Mouse (Mus musculus) hindbrain, embryonic 12.5 days (tissue): ENCODE measurements around the gene Ecsit. TPM values are rescaled to one million over a fixed set of nuclear protein-coding genes. Genes with fewer than 3 reads are reported as not detected.

ENCODE experiments used
- ATAC-seq: fragments of 200-750 bp; cut with Nextera tagmentation; 2 replicates; pipeline ENCODE4 v1.8.0; 2017; ENCODE audit warnings: moderate TSS enrichment; ENCODE audit not compliant: low FRiP score
- H3K27ac ChIP-seq: fragments of 300-500 bp; sonication (generic); 2 replicates; pipeline ENCODE4 v1.5.1; 2016; ENCODE audit warnings: mild to moderate bottlenecking
- H3K27me3 ChIP-seq: fragments of 300-500 bp; sonication (generic); 2 replicates; pipeline ENCODE4 v1.6.1; 2016; ENCODE audit warnings: mild to moderate bottlenecking
- H3K36me3 ChIP-seq: fragments of 300-500 bp; sonication (generic); 2 replicates; pipeline ENCODE4 v1.6.1; 2016; ENCODE audit warnings: mild to moderate bottlenecking
- H3K4me1 ChIP-seq: fragments of 300-500 bp; sonication (generic); 2 replicates; pipeline ENCODE4 v1.6.1; 2016
- H3K4me2 ChIP-seq: fragments of 300-500 bp; sonication (generic); replicated peaks from 2 replicates; pipeline ENCODE4 v1.6.1; 2016; ENCODE audit warnings: mild to moderate bottlenecking
- H3K4me3 ChIP-seq: fragments of 300-500 bp; sonication (generic); 2 replicates; pipeline ENCODE4 v1.5.1; 2016; ENCODE audit warnings: mild to moderate bottlenecking
- H3K9ac ChIP-seq: fragments of 300-500 bp; sonication (generic); 2 replicates; pipeline ENCODE4 v1.6.1; 2016; ENCODE audit warnings: mild to moderate bottlenecking, moderate library complexity
- H3K9me3 ChIP-seq: fragments of 300-500 bp; sonication (generic); replicated peaks from 2 replicates; pipeline ENCODE4 v1.6.1; 2016; ENCODE audit warnings: mild to moderate bottlenecking
- WGBS: fragments of 180-500 bp; shearing (Covaris S2); methylation state at CpG from one replicate; pipeline ENCODE4 v1.1.7; 2016; 5-methylcytosine and 5-hydroxymethylcytosine counted together
- polyA plus RNA-seq: library from polyadenylated mRNA; unstranded; fragments of >200 nt; fragmentation: Nextera tagmentation; extraction: Ambion mirVana; gene quantifications from 2 replicates; pipeline ENCODE4 v1.2.1, GENCODE M21; 2016

Ecsit gene
- polyA plus RNA-seq, 1 experiment from 2014 or later = 40.0 TPM

GRCm38 (mm10) chr9:22116740-22117426, 31.6 kb upstream of the Ecsit start, which contains the start of gene Elof1:
Gene Elof1, minus strand, starts transcription at chr9:22117172.
- no peaks in the 10 kb centered on the region for H3K9me3 ChIP-seq
- under 1% methylated on average over 52 of the region's 52 CpGs for WGBS
- peak within 1 kb of the TSS; percentile 84 for H3K4me2 ChIP-seq
- peaks cover 21% of the 10 kb centered on the region for H3K4me1 ChIP-seq
- H3K9ac ChIP-seq = peak within 1 kb of the TSS; percentile 88
- peak within 1 kb of the TSS; percentile 87 for H3K4me3 ChIP-seq
- peak within 1 kb of the TSS; percentile 70; the same call in 1 of the 2 replicates for H3K27ac ChIP-seq
- no peaks in the 10 kb centered on the region for H3K27me3 ChIP-seq
- ATAC-seq = peak; percentile 96
- H3K36me3 ChIP-seq = peaks cover 23% of the 10 kb centered on the region

- H3K9ac ChIP-seq = peak overlapping the region; percentile 88
- H3K4me1 ChIP-seq = peaks cover 21% of the 10 kb centered on the region
- H3K27me3 ChIP-seq = no peaks in the 10 kb centered on the region
- 21% methylated on average over 15 of the region's 15 CpGs for WGBS
- peaks cover 31% of the 10 kb centered on the region for H3K36me3 ChIP-seq
- H3K9me3 ChIP-seq = no peaks in the 10 kb centered on the region
- H3K4me3 ChIP-seq = peak overlapping the region; percentile 87
- H3K4me2 ChIP-seq = peak overlapping the region; percentile 84
- no peak for ATAC-seq
- H3K27ac ChIP-seq = peak overlapping the region; percentile 70; the same call in 1 of the 2 replicates
These were observed 30.8 kb upstream of the Ecsit start for GRCm38 (mm10) chr9:22116086-22116485.

DNA sequence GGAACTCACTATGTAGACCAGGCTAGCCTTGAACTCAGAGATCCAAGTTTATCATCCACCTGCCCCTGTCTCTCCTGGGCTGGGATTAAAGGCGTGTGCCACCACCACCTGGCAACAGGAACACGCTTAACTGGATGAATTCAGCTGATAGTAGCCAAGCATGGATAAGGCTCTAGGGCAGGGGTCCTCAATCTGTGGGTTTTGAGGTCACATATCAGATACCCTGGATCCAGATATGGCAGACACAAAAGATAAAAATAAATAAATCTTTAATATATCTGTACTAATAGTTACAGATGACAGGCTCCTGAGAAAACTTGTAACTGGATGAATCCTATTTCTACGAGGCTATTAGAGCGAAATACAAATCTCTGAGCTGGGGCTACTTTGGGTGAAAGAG, 30.4 kb upstream of the Ecsit start:
- H3K9me3 ChIP-seq = no peaks in the 10 kb centered on the region
- H3K4me3 ChIP-seq = peak overlapping the region; percentile 87
- no peaks in the 10 kb centered on the region for H3K27me3 ChIP-seq
- peaks cover 21% of the 10 kb centered on the region for H3K4me1 ChIP-seq
- peak overlapping the region; percentile 84 for H3K4me2 ChIP-seq
- H3K27ac ChIP-seq = no peak overlapping the region
- ATAC-seq = no peak
- 88% methylated on average over 4 of the region's 4 CpGs for WGBS
- H3K36me3 ChIP-seq = peaks cover 35% of the 10 kb centered on the region
- peak overlapping the region; percentile 88 for H3K9ac ChIP-seq

DNA sequence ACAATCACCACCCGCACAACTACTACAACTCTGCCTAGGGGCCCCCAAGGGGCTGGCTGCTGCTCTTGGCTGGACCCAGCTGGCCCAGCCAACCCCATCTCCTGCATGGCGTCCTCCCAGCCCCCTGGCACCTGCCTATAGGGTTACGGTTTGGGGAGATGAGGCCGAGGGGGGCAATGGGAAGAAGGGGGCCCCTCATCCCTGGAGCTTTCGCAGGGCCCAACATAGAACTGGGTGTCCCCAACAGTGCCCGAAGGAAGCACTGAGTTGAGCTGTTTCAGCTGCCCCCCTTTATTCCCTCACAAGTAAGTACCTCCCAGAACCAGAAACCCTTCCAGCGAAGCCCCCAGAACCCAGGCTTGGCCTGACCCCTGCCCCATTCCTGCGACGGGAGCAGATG, 23.0 kb upstream of the Ecsit start:
- H3K27ac ChIP-seq = no peak overlapping the region
- WGBS = 94% methylated on average over 9 of the region's 9 CpGs
- no peaks in the 10 kb centered on the region for H3K4me1 ChIP-seq
- no peak overlapping the region for H3K4me3 ChIP-seq
- H3K4me2 ChIP-seq = no peak overlapping the region
- H3K9ac ChIP-seq = no peak overlapping the region
- H3K9me3 ChIP-seq = no peaks in the 10 kb centered on the region
- no peaks in the 10 kb centered on the region for H3K27me3 ChIP-seq
- no peak; the same call in 1 of the 2 replicates for ATAC-seq
- peaks cover 39% of the 10 kb centered on the region for H3K36me3 ChIP-seq

- Histone ChIP-seq H3K4me3 (no peak overlapping the region), H3K9me3 (no peaks in the 10 kb centered on the region), H3K4me1 (peaks cover 6% of the 10 kb centered on the region), H3K4me2 (no peak overlapping the region), H3K27me3 (peaks cover 50% of the 10 kb centered on the region), H3K9ac (no peak overlapping the region), H3K27ac (no peak overlapping the region), H3K36me3 (no peaks in the 10 kb centered on the region)
- no peak for ATAC-seq
- 3% methylated on average over 17 of the region's 18 CpGs for WGBS
These were observed 14.7 kb upstream of the Ecsit start for GRCm38 (mm10) chr9:22099922-22100321.

- H3K4me3 ChIP-seq = no peak within 1 kb of the TSS
- no peak within 1 kb of the TSS for H3K27ac ChIP-seq
- no peaks in the 10 kb centered on the region for H3K9me3 ChIP-seq
- H3K4me2 ChIP-seq = no peak within 1 kb of the TSS
- WGBS = 9% methylated on average over 14 of the region's 14 CpGs
- H3K36me3 ChIP-seq = no peaks in the 10 kb centered on the region
- ATAC-seq = no peak
- H3K27me3 ChIP-seq = peaks cover 50% of the 10 kb centered on the region
- H3K4me1 ChIP-seq = peaks cover 6% of the 10 kb centered on the region
- no peak within 1 kb of the TSS for H3K9ac ChIP-seq
These were observed 13.9 kb upstream of the Ecsit start, which contains the start of gene Cnn1 for GRCm38 (mm10) chr9:22098993-22099696. Gene Cnn1, plus strand, starts transcription at chr9:22099216.

- ATAC-seq = peak; percentile 66
- Histone ChIP-seq H3K27me3 (peaks cover 45% of the 10 kb centered on the region), H3K27ac (no peak overlapping the region), H3K9me3 (no peaks in the 10 kb centered on the region), H3K9ac (peak overlapping the region; percentile 59), H3K4me1 (peaks cover 6% of the 10 kb centered on the region), H3K4me3 (peak overlapping the region; percentile 29), H3K36me3 (no peaks in the 10 kb centered on the region), H3K4me2 (peak overlapping the region; percentile 70)
- 3% methylated on average over 24 of the region's 24 CpGs for WGBS
These were observed 10.6 kb upstream of the Ecsit start for GRCm38 (mm10) chr9:22095854-22096307.

- WGBS = 92% methylated on average over 6 of the region's 6 CpGs
- H3K27me3 ChIP-seq = peaks cover 14% of the 10 kb centered on the region
- H3K9me3 ChIP-seq = no peaks in the 10 kb centered on the region
- no peak overlapping the region for H3K27ac ChIP-seq
- H3K4me3 ChIP-seq = no peak overlapping the region
- H3K4me1 ChIP-seq = no peaks in the 10 kb centered on the region
- no peak for ATAC-seq
- no peak overlapping the region for H3K4me2 ChIP-seq
- H3K9ac ChIP-seq = no peak overlapping the region
- H3K36me3 ChIP-seq = no peaks in the 10 kb centered on the region
These were observed 7.5 kb upstream of the Ecsit start for GRCm38 (mm10) chr9:22092746-22093145.

- no peak overlapping the region for H3K4me3 ChIP-seq
- peaks cover 7% of the 10 kb centered on the region for H3K4me1 ChIP-seq
- H3K36me3 ChIP-seq = no peaks in the 10 kb centered on the region
- H3K9ac ChIP-seq = no peak overlapping the region
- no peak overlapping the region for H3K27ac ChIP-seq
- 87% methylated on average over 7 of the region's 7 CpGs for WGBS
- no peak for ATAC-seq
- peaks cover 4% of the 10 kb centered on the region; the same call in 1 of the 2 replicates for H3K27me3 ChIP-seq
- H3K9me3 ChIP-seq = no peaks in the 10 kb centered on the region
- H3K4me2 ChIP-seq = no peak overlapping the region
These were observed 4.7 kb upstream of the Ecsit start for GRCm38 (mm10) chr9:22089986-22090385.

DNA sequence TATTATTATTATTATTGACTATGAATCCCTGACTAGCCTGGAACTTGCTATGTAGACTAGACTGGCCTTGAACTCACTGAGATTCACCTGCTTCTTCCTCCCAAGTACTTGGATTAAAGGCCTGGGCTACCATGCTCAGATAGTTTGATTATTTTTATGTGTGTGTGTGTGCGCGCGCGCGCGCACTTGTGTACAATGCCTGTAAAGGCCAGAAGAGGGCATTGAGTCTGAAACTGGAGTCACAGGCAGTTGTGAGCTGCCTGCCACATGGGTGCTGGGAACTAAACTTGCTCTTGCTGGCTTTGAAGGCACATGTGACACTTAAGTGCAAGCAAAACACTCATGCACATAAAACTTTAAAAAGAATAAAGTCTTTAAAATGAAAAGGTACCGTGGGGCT, 4.0 kb upstream of the Ecsit start:
- Histone ChIP-seq H3K4me3 (no peak overlapping the region), H3K27ac (no peak overlapping the region), H3K4me2 (no peak overlapping the region), H3K9ac (no peak overlapping the region), H3K9me3 (no peaks in the 10 kb centered on the region), H3K4me1 (peaks cover 7% of the 10 kb centered on the region), H3K27me3 (peaks cover 4% of the 10 kb centered on the region; the same call in 1 of the 2 replicates), H3K36me3 (no peaks in the 10 kb centered on the region)
- no peak for ATAC-seq
- WGBS = 99% methylated on average over 7 of the region's 7 CpGs

DNA sequence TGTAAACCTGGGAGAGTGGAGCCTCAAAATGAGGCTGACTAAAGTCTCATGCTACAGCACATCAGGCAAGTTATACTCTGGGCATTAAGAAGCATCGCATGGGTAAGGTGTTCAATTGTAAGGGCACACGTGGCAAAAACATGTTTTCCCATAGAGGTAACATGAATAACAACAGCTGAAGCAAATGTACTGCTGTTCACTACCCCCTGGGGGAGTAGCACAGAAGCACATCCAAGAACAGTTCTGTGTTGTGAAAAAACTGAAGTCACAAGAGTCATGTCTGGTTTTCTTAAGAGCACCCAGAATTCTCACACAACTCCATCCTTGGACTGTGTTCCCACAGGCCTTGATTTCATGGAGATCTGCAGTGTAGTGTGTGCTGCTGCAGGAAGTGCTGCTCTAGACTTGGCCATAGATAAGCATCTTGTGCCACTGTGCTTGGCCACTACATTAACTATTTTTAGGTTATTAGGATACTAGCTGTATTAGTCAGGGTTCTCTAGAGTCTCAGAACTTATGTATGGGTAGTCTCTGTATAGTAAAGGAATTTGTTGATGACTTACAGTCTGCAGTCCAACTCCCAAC, 1.9 kb upstream of the Ecsit start:
- Histone ChIP-seq H3K4me3 (no peak overlapping the region), H3K27ac (no peak overlapping the region), H3K9ac (no peak overlapping the region), H3K4me2 (no peak overlapping the region), H3K9me3 (no peaks in the 10 kb centered on the region), H3K36me3 (peaks cover 4% of the 10 kb centered on the region; the same call in 1 of the 2 replicates), H3K4me1 (peaks cover 7% of the 10 kb centered on the region), H3K27me3 (no peaks in the 10 kb centered on the region)
- ATAC-seq = no peak
- WGBS = 78% methylated on average over 2 of the region's 2 CpGs

GRCm38 (mm10) chr9:22086012-22086411, 774 bp upstream of the Ecsit start:
- peak overlapping the region; percentile 80 for H3K9ac ChIP-seq
- H3K27ac ChIP-seq = no peak overlapping the region
- peaks cover 4% of the 10 kb centered on the region; the same call in 1 of the 2 replicates for H3K36me3 ChIP-seq
- peak overlapping the region; percentile 61 for H3K4me2 ChIP-seq
- peaks cover 7% of the 10 kb centered on the region for H3K4me1 ChIP-seq
- no peak for ATAC-seq
- H3K9me3 ChIP-seq = no peaks in the 10 kb centered on the region
- H3K4me3 ChIP-seq = peak overlapping the region; percentile 81
- 84% methylated on average over 6 of the region's 6 CpGs for WGBS
- no peaks in the 10 kb centered on the region for H3K27me3 ChIP-seq
